Mouse (Mus musculus) liver, adult 2 months (tissue): Measurements from ENCODE around the gene Skp2. TPM values are rescaled to one million over a fixed set of nuclear protein-coding genes. Genes with fewer than 3 reads are reported as not detected.

Source experiments
- DNase-seq: peaks from one replicate; pipeline ENCODE4 v3.0.0-alpha.2; 2011; ENCODE audit warnings: low read depth, low spot score; ENCODE audit errors: extremely low read depth
- H3K27ac ChIP-seq: fragments of 200-500 bp; replicated peaks from 2 replicates; pipeline ENCODE4 v1.5.1; 2012; ENCODE audit warnings: low read depth, mild to moderate bottlenecking, control low read depth, inconsistent platforms, low read length; ENCODE audit not compliant: insufficient read depth
- H3K27me3 ChIP-seq: fragments of 200-500 bp; 2 replicates; pipeline ENCODE4 v1.6.1; 2012; ENCODE audit warnings: mild to moderate bottlenecking, moderate library complexity, low read length, inconsistent platforms; ENCODE audit not compliant: control insufficient read depth, insufficient read depth
- H3K36me3 ChIP-seq: fragments of 200-500 bp; 2 replicates; pipeline ENCODE4 v1.6.1; 2012; ENCODE audit warnings: low read length, inconsistent platforms; ENCODE audit not compliant: control insufficient read depth, insufficient read depth
- H3K4me1 ChIP-seq: fragments of 200-500 bp; 2 replicates; pipeline ENCODE4 v1.6.1; 2011; ENCODE audit warnings: low read length; ENCODE audit not compliant: control insufficient read depth, insufficient read depth
- H3K4me3 ChIP-seq: fragments of 200-500 bp; 2 replicates; pipeline ENCODE4 v1.5.1; 2011; ENCODE audit warnings: low read depth, mild to moderate bottlenecking, control low read depth, low read length, moderate library complexity; ENCODE audit not compliant: insufficient read depth
- H3K79me2 ChIP-seq: fragments of 200-500 bp; 2 replicates; pipeline ENCODE4 v1.6.1; 2012; ENCODE audit warnings: inconsistent platforms, mild to moderate bottlenecking, low read length, moderate library complexity; ENCODE audit not compliant: control insufficient read depth, insufficient read depth
- H3K9ac ChIP-seq: fragments of 200-500 bp; 2 replicates; pipeline ENCODE4 v1.6.1; 2012; ENCODE audit warnings: low read depth, mild to moderate bottlenecking, control low read depth, inconsistent platforms, low read length
- CTCF ChIP-seq: fragments of 200-500 bp; IDR thresholded peaks from 2 replicates; pipeline ENCODE4 v1.5.1; 2011; ENCODE audit warnings: low read depth, low read length, control low read depth
- POLR2A ChIP-seq: fragments of 200-500 bp; IDR thresholded peaks from 2 replicates; pipeline ENCODE4 v1.6.1; 2011; ENCODE audit warnings: low read length, control low read depth; ENCODE audit not compliant: insufficient read depth; ENCODE audit errors: extremely low read depth
- WGBS: fragments of 180-500 bp; shearing (Covaris S2); methylation state at CpG from one replicate; pipeline ENCODE4 v1.1.7; 2018; 5-methylcytosine and 5-hydroxymethylcytosine counted together
- polyA plus RNA-seq: library from polyadenylated mRNA; depleted of rRNA; stranded (reverse); fragments of >200 nt; gene quantifications from 2 replicates; pipeline ENCODE4 v1.2.3, GENCODE M21; 2012
- total RNA-seq: library from RNA; depleted of rRNA; stranded (reverse); fragments of >200 nt; gene quantifications from 2 replicates; pipeline ENCODE4 v1.2.3, GENCODE M21; 2014

The Skp2 gene
- total and polyA plus RNA-seq, 2 experiments, result 0.29 to 1.7 TPM

DNA sequence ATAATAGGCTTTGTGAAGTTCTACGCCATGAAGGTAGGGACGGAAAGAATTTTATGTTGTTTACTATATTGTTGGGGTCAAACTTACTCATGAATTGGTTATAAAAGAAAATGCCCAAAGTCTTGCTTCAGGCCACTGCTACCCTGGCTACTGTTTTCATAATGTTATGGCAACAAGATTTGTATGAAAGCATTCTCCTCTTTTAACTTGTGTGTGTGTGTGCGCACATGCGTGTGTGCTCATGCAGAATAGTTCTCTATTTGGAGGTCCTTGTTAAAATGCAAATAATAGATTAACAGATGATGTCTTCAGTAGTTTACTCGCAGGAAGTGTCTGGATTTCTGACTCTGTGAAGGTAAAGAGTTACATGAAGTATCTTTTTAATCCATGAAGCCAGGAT, 81.5 kb downstream of the Skp2 start:
- Histone ChIP-seq H3K4me3 (peak overlapping the region; percentile 63; the same call in 1 of the 2 replicates), H3K27ac (peak overlapping the region; percentile 89), H3K27me3 (no peaks in the 10 kb centered on the region), H3K36me3 (no peaks in the 10 kb centered on the region; the same call in 1 of the 2 replicates), H3K9ac (peak overlapping the region; percentile 62), H3K4me1 (peaks cover 29% of the 10 kb centered on the region), H3K79me2 (peaks cover 30% of the 10 kb centered on the region; the same call in 1 of the 2 replicates)
- TF ChIP-seq POLR2A (no peak), CTCF (no peak)
- 26% methylated on average over 5 of the region's 5 CpGs for WGBS
- no peak for DNase-seq

DNA sequence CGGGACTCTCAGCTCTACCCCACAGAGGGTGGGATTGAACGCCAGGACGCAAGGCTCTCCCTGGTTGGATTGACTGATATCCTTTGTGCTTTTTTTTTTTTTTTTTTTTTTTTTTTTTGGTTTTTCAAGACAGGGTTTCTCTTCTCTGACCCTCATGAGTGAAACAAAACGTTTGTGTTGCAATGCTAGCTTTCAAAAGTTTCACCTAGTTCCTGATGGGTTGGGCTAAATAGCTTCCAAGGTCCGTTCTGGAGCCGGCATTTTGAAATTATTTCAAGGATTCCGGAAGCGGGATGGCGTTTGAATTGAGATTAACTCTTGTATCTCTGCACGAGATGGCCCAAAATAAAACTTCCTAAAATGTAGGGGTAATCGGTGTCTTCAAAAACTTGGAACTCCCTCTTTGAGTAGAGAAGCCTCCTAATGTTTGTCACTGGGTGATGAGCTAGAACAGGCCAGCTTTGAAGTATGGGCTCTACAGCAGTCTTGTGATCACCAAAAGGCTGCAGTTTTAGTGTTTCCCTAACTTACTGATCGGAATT, 82.1 kb downstream of the Skp2 start:
- Histone ChIP-seq H3K79me2 (peaks cover 30% of the 10 kb centered on the region; the same call in 1 of the 2 replicates), H3K4me1 (peaks cover 29% of the 10 kb centered on the region), H3K9ac (peak overlapping the region; percentile 62), H3K4me3 (peak overlapping the region; percentile 63), H3K36me3 (no peaks in the 10 kb centered on the region; the same call in 1 of the 2 replicates), H3K27ac (peak overlapping the region; percentile 89), H3K27me3 (no peaks in the 10 kb centered on the region)
- DNase-seq, result peak; percentile 85
- TF ChIP-seq CTCF, result no peak
- 7% methylated on average over 12 of the region's 12 CpGs for WGBS

DNA sequence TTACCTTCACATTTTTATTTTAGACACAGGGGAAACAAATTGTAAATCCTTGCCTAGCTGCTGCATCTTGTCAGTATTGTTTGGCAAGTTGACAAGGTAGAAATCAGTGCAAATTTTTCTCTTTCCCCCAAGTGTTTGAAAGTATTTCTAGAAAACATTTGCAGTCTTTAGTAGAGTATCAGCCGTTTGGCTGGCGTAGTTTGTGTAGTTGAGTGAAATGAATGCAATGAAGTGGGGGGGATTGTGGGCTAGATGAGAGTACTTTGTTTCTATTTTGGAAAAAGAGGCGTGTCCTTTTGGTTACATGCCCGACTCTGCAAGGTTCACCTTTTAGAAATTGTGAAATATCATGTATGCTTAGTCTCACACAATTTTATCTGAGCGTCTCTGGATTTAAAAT, 82.6 kb downstream of the Skp2 start:
- TF ChIP-seq CTCF (no peak), POLR2A (no peak)
- H3K27me3 ChIP-seq, result no peaks in the 10 kb centered on the region
- WGBS, result 5% methylated on average over 5 of the region's 5 CpGs
- peak; percentile 90 for DNase-seq
- peaks cover 27% of the 10 kb centered on the region for H3K4me1 ChIP-seq
- H3K27ac ChIP-seq, result peak overlapping the region; percentile 89
- peak overlapping the region; percentile 84 for H3K4me3 ChIP-seq
- peak overlapping the region; percentile 62; the same call in 1 of the 2 replicates for H3K9ac ChIP-seq
- H3K36me3 ChIP-seq, result no peaks in the 10 kb centered on the region; the same call in 1 of the 2 replicates
- peaks cover 30% of the 10 kb centered on the region; the same call in 1 of the 2 replicates for H3K79me2 ChIP-seq

DNA sequence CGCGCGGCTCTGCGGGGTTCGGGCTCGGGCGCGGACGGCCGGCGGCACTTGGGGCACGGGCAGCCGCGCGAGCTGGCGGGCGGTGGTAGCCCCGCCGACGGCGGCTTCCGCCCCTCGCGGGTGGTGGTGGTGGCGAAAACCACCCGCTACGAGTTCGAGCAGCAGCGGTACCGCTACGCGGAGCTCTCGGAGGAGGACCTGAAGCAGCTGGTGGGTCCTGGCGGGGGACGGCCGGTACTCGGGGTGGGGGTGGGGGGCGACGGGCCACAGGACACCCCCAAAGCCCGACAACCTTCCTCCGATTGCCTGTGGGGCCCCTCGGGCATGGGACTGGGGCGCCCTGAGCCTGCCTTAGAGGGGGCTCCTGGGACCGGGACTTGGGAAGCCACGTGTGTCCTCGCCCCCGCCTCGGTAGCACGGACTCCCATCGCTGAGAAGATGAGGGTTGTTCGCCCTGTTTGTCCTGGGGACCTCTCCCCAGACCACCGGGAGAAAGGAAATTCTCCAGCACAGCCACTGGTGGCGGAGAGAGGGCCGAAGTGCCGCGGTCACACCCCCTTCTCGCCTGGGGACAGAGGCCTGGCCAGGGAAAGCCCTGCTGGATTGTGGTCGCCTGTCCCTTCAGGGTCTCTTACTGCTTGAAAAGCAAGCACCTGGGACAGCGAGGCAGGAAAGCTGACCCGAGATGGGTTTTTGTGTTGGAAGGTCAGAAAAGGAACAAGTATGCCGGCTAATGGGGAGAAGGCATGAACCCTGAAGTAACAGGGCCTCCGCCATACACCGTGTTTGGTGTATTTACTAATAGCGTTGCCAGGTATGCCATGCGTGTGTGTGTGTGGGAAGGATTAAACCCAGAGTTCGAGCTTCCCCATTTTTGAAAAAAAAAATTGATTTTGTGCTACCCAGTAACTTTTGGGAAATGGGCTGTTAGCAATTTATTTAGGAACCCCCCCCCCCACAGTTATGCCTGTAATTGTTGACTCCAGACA, 83.4 kb downstream of the Skp2 start:
- Histone ChIP-seq H3K9ac (peak overlapping the region; percentile 99), H3K4me1 (peaks cover 24% of the 10 kb centered on the region), H3K4me3 (peak overlapping the region; percentile 84), H3K27ac (peak overlapping the region; percentile 89), H3K79me2 (peaks cover 26% of the 10 kb centered on the region; the same call in 1 of the 2 replicates), H3K36me3 (no peaks in the 10 kb centered on the region; the same call in 1 of the 2 replicates), H3K27me3 (no peaks in the 10 kb centered on the region)
- TF ChIP-seq CTCF, result no peak
- no peak for TF ChIP-seq POLR2A
- WGBS, result under 1% methylated on average over 65 of the region's 66 CpGs
- peak; percentile 47 for DNase-seq

- under 1% methylated on average over 41 of the region's 54 CpGs for WGBS
- TF ChIP-seq CTCF (no peak), POLR2A (0 out of 2 replicates have a peak, but pooled peaks have one; percentile 27)
- H3K4me1 ChIP-seq, result peaks cover 20% of the 10 kb centered on the region
Observed at GRCm38 (mm10) chr15:9070912-9071555, 84.2 kb downstream of the Skp2 start, which contains the start of gene Nadk2. Gene Nadk2, plus strand, starts transcription at chr15:9071260.

More at GRCm38 (mm10) chr15:9070912-9071555, 84.2 kb downstream of the Skp2 start, which contains the start of gene Nadk2:
- Histone ChIP-seq H3K9ac (peak within 1 kb of the TSS; percentile 99), H3K4me3 (peak within 1 kb of the TSS; percentile 84), H3K79me2 (peaks cover 19% of the 10 kb centered on the region; the same call in 1 of the 2 replicates), H3K27me3 (no peaks in the 10 kb centered on the region), H3K36me3 (no peaks in the 10 kb centered on the region; the same call in 1 of the 2 replicates), H3K27ac (peak within 1 kb of the TSS; percentile 100)
- DNase-seq, result peak; percentile 97
